Mouse (Mus musculus): ENCODE measurements at regions not wholly inside any gene's neighbourhood (a gene's known extent, or its start where the extent isn't known, plus 50 kb on each side); places are given as distances from the start of the nearest gene placed in this dataset.
A peak's percentile ranks its signal among the peaks of the same experiment; 100 is the strongest.

GRCm38 (mm10) chrX:19199531-19199930 lies 281.6 kb downstream of the Tex13c3 start:
- no peak for DNase-seq (ENCODE audit: low read depth, low spot score)

GRCm38 (mm10) chrX:19168983-19169382 lies 312.1 kb downstream of the Tex13c3 start:
- no peak for DNase-seq (ENCODE audit: low read depth, low spot score)

GRCm38 (mm10) chrX:19168546-19168945 lies 312.6 kb downstream of the Tex13c3 start:
- no peak for DNase-seq (ENCODE audit: low read depth, low spot score)

GRCm38 (mm10) chrX:19168111-19168510 lies 313.0 kb downstream of the Tex13c3 start:
- no peak for DNase-seq (ENCODE audit: low read depth, low spot score)

- peak; percentile 4 for DNase-seq (ENCODE audit: low read depth, low spot score)
Observed at GRCm38 (mm10) chrX:19167121-19167853, 313.8 kb downstream of the Tex13c3 start.

GRCm38 (mm10) chrX:19165891-19166644 lies 315.1 kb downstream of the Tex13c3 start:
- DNase-seq (ENCODE audit: low read depth, low spot score): no peak

- DNase-seq (ENCODE audit: low read depth, low spot score): no peak
Observed at GRCm38 (mm10) chrX:19164151-19164550, 317.0 kb downstream of the Tex13c3 start.

- no peak for DNase-seq (ENCODE audit: low read depth, low spot score)
Observed at GRCm38 (mm10) chrX:19162958-19163357, 318.2 kb downstream of the Tex13c3 start.

GRCm38 (mm10) chrX:19162351-19162750 lies 318.8 kb downstream of the Tex13c3 start:
- DNase-seq (ENCODE audit: low read depth, low spot score): no peak

GRCm38 (mm10) chrX:19160275-19160930 lies 320.7 kb downstream of the Tex13c3 start:
- no peak for DNase-seq (ENCODE audit: low read depth, low spot score)

- no peak for DNase-seq (ENCODE audit: low read depth, low spot score)
Observed at GRCm38 (mm10) chrX:19157464-19158203, 323.5 kb downstream of the Tex13c3 start.

GRCm38 (mm10) chrX:19153619-19154018 lies 327.5 kb downstream of the Tex13c3 start:
- DNase-seq (ENCODE audit: low read depth, low spot score): no peak

- no peak for DNase-seq (ENCODE audit: low read depth, low spot score)
Observed at GRCm38 (mm10) chrX:19152170-19152861, 328.8 kb downstream of the Tex13c3 start.

- no peak for DNase-seq (ENCODE audit: low read depth, low spot score)
Observed at GRCm38 (mm10) chrX:19150606-19151005, 330.5 kb downstream of the Tex13c3 start.

- DNase-seq (ENCODE audit: low read depth, low spot score): no peak
Observed at GRCm38 (mm10) chrX:19148672-19149071, 332.4 kb downstream of the Tex13c3 start.

GRCm38 (mm10) chrX:19148251-19148650 lies 332.9 kb downstream of the Tex13c3 start:
- DNase-seq (ENCODE audit: low read depth, low spot score): no peak

- no peak for DNase-seq (ENCODE audit: low read depth, low spot score)
Observed at GRCm38 (mm10) chrX:19112753-19113152, 368.4 kb downstream of the Tex13c3 start.

- no peak for DNase-seq (ENCODE audit: low read depth, low spot score)
Observed at GRCm38 (mm10) chrX:19102911-19103310, 378.2 kb downstream of the Tex13c3 start.

- DNase-seq (ENCODE audit: low read depth, low spot score): no peak
Observed at GRCm38 (mm10) chrX:19095960-19096359, 385.2 kb downstream of the Tex13c3 start.

- DNase-seq (ENCODE audit: low read depth, low spot score): no peak
Observed at GRCm38 (mm10) chrX:19084435-19084834, 396.7 kb downstream of the Tex13c3 start.

- no peak for DNase-seq (ENCODE audit: low read depth, low spot score)
Observed at GRCm38 (mm10) chrX:19080021-19080420, 401.1 kb downstream of the Tex13c3 start.
